Mouse (Mus musculus) spleen, adult 12 weeks (tissue): ENCODE measurements around the gene Man2a2.

Experiments
- DNase-seq: peaks from one replicate; pipeline ENCODE4 v3.0.0; 2022; ENCODE audit warnings: low spot score

The Man2a2 gene

GRCm38 (mm10) chr7:80371041-80371751, at the start of gene Man2a2:
Gene Man2a2, minus strand, starts transcription at chr7:80371375.
- peak; percentile 40 for DNase-seq

DNA sequence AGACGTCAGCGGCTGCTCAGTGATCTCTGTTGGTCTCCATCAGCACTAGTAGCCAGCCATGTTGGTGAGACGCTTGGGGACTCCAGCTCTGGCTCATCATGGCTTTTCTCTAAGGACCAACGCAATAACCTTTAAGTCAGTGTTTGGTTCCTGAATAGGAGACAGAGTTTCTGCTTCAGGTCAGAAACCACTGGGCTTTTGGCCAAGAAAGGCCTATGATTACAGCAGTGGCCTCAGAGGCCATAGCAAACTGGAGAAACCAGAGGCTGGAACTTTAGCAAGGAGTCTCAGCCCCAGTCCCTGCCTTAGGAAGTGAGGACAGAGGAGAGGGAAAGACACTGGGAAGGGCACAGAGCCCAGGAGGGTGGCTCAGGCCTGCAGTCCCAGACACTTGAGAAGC, 49.4 kb upstream of the Man2a2 start:
- no peak for DNase-seq

DNA sequence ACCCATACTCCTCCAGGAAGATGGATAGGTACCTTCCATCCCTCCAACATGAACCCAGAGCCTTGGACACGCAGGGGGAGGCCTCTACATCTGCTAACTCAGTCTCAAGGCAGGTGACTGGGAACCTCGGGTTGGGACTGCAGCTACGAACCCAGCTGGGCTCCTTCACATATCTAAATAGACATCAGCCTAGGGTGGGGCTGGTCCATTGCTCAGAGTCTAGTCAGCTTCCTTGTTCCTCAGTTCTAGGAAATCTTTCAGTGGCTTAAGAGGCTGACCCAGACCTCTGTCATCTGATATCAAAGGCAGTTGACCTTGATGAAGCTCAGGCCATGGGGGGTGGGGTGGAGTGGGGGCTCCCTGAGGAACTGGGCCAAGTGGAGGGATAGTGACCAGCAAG, 48.1 kb upstream of the Man2a2 start:
- no peak for DNase-seq

DNA sequence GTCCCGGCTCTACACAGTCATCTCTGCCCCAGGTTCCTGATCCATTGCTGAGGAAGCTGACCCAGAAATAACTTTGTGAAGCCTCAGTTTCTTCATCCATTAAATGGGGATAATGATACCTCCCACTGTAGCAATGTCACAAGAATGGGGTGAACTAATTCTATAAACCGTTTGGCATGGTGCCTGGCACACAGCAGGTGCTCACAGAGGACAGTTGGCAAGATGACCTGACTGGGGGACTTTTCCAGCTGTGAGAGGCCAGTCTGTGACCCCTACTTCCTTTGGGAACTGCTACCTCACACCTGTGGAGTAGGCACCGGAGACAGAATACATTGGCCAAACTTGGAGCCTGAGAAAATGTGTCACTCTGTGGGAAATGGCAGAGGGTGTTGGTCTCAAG, 46.9 kb upstream of the Man2a2 start:
- no peak for DNase-seq

DNA sequence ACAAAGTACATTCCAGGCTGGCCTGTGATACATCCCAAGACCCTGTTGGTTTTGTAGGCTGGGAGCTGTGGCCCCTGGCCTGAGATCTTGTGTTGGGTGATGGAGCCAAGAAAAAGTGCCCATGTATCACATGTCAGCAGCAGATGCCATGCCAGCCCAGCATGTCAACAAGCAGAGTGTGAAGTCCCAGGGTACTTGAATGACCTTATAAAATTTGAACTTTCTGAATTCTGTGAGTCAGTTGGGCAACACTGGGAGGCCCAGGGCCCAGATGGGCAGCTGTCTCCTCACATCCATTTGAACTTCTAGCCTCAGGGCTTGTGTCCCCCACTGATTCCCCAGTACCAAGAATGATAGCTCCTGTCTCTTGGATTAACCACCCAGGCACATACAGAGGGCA, 46.4 kb upstream of the Man2a2 start:
- DNase-seq = no peak

DNA sequence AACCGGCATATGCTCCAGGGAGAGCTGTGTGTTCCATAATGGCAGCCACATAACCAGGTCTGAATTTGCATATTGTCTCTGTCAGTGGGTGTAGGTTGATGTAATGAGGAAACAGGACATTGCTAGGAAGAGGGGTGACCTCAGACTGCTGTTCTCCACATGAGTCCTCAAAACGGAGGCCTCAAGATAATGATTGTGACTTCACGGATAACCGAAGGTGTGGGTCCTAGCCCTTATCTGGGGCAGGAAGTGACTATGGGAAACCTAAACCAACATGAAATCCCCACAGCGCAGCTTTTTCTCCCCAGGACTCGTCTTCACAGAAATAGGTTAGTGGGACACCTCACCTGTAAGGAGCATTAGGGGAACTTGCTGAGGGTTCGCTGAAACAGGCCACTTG, 45.8 kb upstream of the Man2a2 start:
- no peak for DNase-seq

- DNase-seq = no peak
These were observed 43.2 kb upstream of the Man2a2 start for GRCm38 (mm10) chr7:80414303-80414855.

GRCm38 (mm10) chr7:80413512-80414302, 42.5 kb upstream of the Man2a2 start:
- DNase-seq = no peak

- DNase-seq = no peak
These were observed 41.6 kb upstream of the Man2a2 start for GRCm38 (mm10) chr7:80412781-80413180.

DNA sequence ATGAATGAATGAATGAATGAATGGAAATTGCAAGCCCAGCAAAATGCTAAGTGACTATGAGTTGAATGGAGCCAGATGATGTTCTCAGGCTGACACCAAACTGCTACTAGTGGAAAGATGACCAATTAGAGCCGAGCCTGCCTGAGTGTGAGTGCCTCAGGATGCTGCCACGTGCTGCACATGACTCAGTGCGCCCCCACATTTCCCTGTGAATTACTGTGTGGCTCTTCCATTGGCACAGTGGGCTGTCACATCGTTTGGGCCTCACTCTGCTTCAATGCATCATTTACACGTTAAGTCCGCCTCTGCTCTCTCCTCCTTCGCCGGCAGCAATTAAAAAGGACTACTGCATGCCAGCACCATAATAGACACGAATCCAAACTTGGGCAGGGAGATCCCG, 41.1 kb upstream of the Man2a2 start:
- DNase-seq = no peak

DNA sequence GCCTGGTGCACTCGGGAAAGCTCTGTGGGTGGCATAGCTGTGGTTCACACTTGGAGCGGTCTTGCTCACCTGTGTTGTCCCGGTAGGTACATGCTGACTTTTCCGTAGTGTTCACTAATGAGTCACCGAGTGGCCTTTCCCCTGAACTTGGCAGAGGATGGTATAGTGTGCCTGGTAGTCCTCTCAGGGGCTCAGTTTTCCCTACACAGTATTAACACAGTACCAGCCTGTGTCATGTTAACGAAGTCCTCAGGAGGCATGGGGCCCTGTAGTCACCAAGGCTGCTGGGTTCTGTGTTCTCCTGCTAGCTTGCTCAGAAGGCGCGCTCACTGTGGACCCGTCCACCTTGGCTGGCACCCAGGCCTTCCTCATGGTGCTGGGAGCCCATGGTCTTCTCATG, 39.2 kb upstream of the Man2a2 start:
- no peak for DNase-seq

DNA sequence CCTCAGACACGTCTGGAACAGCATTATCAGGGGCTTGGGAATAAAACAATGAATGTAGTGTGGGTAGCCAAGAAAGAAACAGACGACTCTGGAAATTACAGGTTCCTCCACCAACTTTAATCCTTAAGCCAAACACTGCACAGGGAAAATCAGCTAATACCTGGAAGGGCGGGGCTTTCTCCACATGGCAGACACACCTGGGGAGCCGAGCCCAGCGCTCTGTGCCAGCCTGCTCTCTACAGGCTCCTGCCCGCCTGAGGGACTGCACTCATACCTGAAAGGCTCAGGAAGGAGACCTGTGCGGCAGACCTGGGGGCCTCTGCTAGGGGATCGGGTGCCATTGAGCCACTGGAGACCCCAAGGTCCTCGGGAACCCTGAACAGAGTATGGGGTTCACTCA, 36.5 kb upstream of the Man2a2 start:
- DNase-seq = no peak

DNA sequence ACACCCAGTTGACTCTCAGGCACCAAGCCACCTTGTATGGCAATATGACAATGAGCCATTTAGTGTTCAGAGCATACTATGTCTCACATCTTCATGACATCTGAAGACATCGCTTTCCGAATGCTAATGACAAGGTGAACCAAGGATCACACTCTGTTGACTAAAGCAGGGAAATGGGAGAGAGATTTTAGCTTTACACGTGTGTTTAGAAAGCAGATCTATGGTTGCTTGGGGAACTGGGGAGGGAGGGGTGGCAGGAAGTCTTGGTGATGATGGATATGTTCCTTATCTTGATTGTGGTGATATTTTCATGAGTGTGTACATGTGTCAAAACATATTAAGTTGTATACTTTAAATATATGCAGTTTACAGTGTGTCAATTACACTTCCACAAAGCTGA, 35.0 kb upstream of the Man2a2 start:
- DNase-seq = no peak

DNA sequence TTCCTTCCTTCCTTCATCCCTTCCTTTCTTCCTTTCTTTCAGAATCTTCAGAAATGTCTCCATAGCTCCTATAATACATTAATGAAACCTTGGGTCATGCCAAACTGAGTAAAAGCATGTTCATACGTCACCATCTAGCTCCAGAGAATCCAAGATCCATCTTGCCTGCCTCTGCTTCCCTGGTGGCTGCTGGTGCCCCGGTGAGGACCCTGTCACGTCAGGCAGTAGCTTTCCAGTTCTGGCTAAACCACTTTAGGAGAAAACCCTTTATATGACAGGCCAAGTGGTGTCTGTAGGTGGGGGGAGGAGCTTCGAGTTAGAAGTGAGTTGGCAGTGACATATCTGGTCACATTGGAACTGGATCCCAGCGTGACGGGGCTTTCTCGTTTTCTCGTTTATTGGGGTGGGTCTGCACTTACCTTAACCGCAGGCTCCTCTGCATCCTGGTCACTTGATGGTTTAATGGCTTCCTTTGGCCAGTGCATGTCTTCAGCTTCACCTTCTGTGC, 34.1 kb upstream of the Man2a2 start, which contains the start of gene Furin:
Gene Furin (minus strand): TSS at position 249 of the 508 bp plus-strand sequence.
- no peak for DNase-seq

DNA sequence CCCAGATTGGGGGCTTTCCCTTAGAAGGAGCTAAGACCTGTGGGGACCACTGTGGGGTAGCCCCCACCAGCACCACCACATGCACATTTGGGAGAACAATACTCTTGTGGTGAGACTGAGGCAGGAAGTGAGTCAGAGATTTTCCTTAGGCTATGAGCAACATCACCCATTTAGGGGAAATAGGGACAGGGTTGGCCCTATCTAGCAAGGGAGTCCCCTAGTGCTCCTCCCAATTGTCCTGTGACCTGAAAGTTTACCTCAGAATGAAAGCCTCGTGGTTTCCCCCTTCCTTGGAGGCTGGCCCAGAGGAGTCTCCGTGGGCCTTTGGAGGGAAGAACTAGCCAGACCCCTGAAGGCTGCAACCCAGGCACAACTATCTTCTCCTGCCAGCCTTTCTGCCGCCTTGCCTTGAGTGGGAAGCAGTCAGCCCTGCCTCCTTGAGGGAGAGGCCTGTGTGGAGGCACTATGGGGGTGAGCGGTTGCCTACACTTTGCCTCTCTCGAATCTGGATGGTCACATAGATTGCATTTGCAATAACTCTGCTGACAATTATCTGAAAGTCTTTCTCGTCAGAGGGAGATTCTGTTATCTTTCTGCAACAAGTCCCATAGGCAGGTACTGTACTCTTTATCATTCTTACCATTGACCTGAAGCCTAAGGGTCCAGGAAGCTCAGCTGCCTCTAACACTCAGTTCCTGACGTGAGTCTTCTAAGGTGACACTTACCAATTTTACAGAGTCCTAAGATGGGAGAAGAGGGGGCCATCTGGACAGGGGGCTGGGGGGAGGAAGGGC, 33.1 kb upstream of the Man2a2 start:
- no peak for DNase-seq

DNA sequence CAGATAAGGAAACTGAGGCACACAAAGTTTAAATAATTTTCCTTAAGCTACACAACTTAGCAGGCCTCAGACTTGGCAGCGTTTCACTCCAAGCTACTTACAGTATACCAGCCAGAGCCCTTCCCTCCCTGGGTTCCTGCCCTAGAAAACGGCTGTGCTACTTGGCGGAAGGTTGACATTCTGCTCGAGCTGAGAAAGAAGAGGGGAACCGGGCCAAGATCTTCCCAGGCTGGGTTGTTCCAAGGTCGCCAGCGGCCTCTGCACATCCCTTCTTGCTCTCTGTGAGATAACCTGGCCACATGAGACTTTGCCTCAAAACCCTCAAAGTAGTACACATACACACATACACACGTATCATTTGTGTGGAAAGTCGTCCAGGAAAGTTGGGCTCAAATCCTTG, 32.4 kb upstream of the Man2a2 start:
- DNase-seq = no peak

DNA sequence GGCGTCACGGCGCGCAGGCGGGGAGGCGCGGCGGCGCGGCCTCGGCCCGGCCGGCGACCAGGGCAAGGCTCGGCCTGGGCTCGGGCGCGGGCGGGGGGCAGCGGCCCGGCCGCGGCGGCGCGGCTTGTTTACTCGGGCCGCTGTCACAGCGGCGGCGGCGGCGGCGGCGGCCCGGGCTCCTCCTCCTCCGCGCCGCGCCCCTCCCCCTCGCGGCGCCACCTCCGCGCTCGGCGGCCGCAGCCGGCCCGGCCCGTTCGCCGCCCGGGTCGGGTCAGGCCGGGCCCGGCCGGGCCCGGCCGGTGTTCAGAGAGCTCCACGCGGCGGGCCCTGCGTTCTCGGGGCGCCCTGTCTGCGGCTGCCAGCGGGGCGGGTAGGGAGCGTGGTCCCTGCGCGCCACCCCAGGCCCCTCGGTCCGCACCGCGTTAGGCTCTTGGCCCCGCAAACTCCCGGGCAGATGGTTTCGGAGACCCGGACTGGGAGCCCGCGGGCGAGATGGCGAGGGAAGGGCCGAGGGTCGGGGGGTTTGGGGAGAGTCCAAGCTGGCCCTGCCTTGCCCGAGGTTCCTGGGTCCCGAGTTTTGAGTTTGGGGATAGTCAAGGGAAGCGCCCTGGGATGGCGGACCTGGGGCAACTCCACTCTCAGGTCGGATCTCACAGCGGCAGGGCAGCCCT, 31.6 kb upstream of the Man2a2 start:
- peak; percentile 62 for DNase-seq

GRCm38 (mm10) chr7:80401860-80402641, 30.9 kb upstream of the Man2a2 start:
- DNase-seq = peak; percentile 42

- no peak for DNase-seq
These were observed 30.1 kb upstream of the Man2a2 start for GRCm38 (mm10) chr7:80401041-80401859.

GRCm38 (mm10) chr7:80400571-80400970, 29.4 kb upstream of the Man2a2 start:
- DNase-seq = no peak
